Mouse (Mus musculus): ENCODE results near the gene Sec14l4. TPM values are rescaled to one million over a fixed set of nuclear protein-coding genes. Genes with fewer than 3 reads are reported as not detected.

Gene Sec14l4
- total RNA-seq, 4 experiments from 2014 or later: 0.16 to 0.65 (median 0.20) TPM; not detected in 1

DNA sequence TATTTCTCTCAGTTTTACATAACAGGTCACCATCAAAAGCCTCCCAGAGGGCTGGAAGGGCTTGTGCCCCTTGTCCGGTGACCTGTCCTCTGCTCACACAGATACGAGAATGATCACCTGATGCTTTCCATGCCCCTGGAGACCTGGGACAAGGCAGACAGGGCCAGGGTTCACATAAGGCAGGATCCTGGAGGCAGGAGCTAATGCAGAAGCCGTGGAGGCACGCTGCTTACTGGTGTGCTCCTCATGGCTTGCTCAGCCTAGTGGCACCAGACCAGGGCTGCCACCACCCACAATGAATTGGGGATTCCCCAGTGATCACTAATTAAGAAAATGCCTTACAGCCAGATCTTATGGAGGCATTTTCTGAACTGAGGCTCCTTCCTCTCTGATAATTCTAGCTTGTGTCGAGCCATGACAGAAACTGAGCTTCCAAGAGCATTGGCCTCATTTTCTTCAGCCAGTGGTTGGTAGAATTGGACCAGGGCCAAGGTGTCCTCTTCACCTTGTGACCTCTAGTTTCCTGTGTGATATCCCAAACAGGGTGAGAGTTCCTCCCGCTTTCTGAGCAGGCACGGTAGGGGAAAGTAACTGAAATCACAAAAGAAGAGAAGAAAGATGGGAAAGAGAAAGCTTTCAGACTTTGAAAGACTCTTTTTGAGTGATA lies 47.1 kb downstream of the Sec14l4 start:
- DNase-seq (ENCODE audit: low spot score): no peak

DNA sequence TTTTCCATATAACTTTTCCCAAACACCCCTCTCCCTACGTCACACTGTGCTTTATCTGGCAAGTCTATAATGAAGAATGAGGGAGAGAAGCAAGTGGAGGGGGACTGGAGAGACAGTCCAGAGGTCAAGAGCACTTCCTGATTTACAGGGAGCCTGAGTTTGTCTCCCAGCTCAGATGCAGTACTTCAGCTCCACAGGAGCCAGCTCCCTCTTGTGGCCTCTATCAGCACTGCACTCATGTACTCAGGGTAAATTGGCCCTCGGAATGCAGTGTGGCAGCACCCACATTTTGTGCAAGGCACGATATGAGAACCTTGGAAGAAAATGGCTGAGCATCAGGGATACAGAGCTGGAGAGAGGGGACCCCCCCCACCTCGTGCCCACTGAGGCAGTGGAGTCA lies 49.0 kb downstream of the Sec14l4 start:
- no peak for DNase-seq (ENCODE audit: low spot score)

DNA sequence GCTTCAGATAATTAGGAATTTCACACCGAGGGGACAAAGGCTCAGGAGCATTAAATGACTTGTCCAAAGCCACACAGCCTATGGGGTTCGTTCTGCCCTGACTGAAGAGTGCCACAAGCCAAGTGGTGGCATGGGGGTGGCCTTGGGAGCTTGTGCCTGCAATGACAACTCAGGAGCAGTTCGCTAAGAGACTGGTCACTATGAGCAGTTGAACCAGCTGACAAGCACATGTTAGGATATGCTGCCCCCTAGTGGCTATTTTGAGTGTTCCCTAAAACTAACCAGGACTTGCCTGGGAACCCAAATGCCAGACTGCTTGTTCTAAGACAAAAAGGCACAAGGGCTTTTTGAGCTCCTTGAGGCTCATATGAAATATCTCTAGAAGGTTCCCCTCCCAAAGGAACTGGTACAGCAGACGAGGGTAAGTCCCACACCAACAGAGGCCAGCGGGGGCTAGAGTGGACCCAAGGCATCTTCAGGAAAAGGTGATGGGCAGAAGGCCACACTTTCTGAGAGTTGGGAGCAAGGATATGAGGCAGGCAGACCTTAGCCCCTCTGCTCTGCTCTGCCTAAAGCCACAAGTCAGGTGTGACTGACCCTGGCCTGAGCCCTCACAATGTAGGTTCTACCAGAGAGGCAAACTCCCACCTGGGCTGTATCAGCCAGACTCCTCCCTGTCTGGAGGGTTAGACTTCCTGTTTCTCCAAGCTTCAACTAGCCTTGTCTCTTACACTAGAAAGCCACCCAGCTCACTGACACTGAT lies 52.2 kb downstream of the Sec14l4 start:
- peak; percentile 73 for DNase-seq (ENCODE audit: low spot score)

GRCm38 (mm10) chr11:4086246-4086645 lies 55.0 kb downstream of the Sec14l4 start:
- no peak for DNase-seq (ENCODE audit: low spot score)

DNA sequence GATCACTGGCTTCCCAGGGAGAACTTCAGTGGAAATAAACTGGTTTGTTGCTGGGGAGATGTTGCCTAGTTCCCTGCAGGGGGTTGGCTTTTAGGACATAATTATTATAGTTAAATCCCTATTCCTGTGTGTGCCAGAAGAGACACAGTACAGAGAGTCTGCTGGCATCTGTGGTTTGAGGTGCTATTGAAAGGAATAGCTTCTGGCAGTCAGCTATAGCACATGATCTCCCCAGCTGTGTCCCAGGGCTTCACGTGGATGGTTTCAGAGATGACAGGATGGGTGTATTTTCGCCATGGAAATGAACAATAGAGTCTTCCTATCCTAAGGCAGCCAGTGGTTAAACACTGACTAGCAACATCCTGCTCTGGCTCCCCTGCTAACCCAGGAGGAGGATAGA lies 56.0 kb downstream of the Sec14l4 start:
- DNase-seq (ENCODE audit: low spot score): no peak

GRCm38 (mm10) chr11:4093459-4094377 lies 62.5 kb downstream of the Sec14l4 start:
- no peak for DNase-seq (ENCODE audit: low spot score)

- peak; percentile 48 for DNase-seq (ENCODE audit: low spot score)
Observed at GRCm38 (mm10) chr11:4094378-4095170, 63.3 kb downstream of the Sec14l4 start.

- DNase-seq (ENCODE audit: low spot score): peak; percentile 64
Observed at GRCm38 (mm10) chr11:4095171-4096053, 64.2 kb downstream of the Sec14l4 start, which contains the start of gene Mtfp1. Gene Mtfp1 (minus strand): TSS chr11:4095445.

DNA sequence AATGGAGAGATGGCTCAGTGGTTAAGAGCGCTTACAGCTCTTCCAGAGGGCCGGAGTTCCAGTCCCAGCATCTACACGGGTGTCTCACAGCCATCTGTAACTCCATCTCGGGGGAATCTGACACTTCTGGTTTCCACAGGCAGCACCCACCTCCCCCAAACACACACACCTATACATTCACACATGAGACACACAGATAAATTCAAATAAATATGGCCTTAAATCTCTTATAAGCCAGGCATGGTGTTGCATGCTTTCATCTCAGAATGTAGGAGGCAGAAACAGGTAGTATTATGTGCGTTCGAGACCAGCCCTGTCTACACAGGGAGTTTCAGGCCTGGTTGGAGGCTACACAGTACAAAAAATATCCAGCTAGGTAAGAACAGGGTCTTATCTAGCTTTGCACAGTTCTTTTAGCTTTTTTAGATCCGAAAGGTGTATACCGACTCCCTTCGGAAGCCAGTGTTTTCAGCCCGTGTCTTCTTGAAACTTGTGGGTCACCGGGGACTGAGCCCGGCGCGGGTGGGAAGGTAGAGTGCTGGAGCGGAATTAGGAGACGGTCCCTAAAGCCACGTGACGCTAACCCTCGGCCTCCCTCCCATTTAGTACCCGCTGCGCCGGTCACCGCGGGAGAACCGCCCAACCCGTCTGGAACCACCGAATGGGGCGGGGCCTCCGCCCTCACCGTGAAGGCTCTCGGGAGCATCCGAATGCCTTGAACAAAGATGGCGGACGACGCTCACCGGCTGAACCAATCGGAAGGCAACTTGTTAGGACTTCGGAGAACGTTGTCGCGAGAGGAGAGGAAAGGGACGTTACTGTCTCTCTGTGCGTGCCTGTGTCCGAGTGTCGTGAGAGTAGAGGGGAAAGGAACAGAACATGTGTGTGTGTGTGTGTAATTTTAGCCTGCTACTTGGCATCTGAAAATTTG lies 65.1 kb downstream of the Sec14l4 start:
- peak; percentile 99 for DNase-seq (ENCODE audit: low spot score)

- DNase-seq (ENCODE audit: low spot score): peak; percentile 16
Observed at GRCm38 (mm10) chr11:4097091-4097621, 65.9 kb downstream of the Sec14l4 start.

Other genes starting within 250 kb of the Sec14l4 start
- 10 to 100 TPM; 17.0 to 22.2 (median 20.1) TPM for gene Osbp2, start 167.6 kb upstream of the Sec14l4 start, total RNA-seq (2022)
- gene 4921536K21Rik, start 136.4 kb upstream of the Sec14l4 start, total RNA-seq (2022): under 1 TPM; 0.57 to 0.91 (median 0.60) TPM
- gene Dusp18, start 136.2 kb upstream of the Sec14l4 start, total RNA-seq (2022): 10 to 100 TPM; 31.5 to 52.7 (median 36.9) TPM
- 1 to 10 TPM; 3.1 to 5.5 (median 4.3) TPM for gene Slc35e4, start 116.8 kb upstream of the Sec14l4 start, total RNA-seq (2022)
- gene Tcn2, start 99.3 kb upstream of the Sec14l4 start, total RNA-seq (2022): 10 to 100 TPM; 43.0 to 46.5 (median 44.3) TPM
- 10 to 100 TPM; 25.1 to 30.5 (median 27.3) TPM for gene Pes1, start 67.5 kb upstream of the Sec14l4 start, total RNA-seq (2022)
- gene 4930556J24Rik, start 54.7 kb upstream of the Sec14l4 start, total RNA-seq (2022): not detected
- under 1 TPM in 1 of 4 experiments, not detected in 3; 0.27 TPM for gene Gal3st1, start 47.8 kb upstream of the Sec14l4 start, total RNA-seq (2022)
- 1 to 10 TPM in 1 of 4 experiments, not detected in 3; 1.6 TPM for gene Sec14l3, start 33.4 kb downstream of the Sec14l4 start, total RNA-seq (2022)
- 100 to 1,000 TPM; 128 to 167 (median 148) TPM for gene Mtfp1, start 64.0 kb downstream of the Sec14l4 start, total RNA-seq (2022)
- gene Sec14l2, start 92.0 kb downstream of the Sec14l4 start, total RNA-seq (2022): under 1 TPM; 0.41 to 0.82 (median 0.60) TPM
- 10 to 100 TPM in 3 of 4 experiments, 1 to 10 TPM in 1; 10.0 to 14.2 (median 11.2) TPM for gene Rnf215, start 103.7 kb downstream of the Sec14l4 start, total RNA-seq (2022)
- gene Ccdc157, start 128.8 kb downstream of the Sec14l4 start, total RNA-seq (2022): 1 to 10 TPM; 3.0 to 4.2 (median 3.6) TPM
- gene Sf3a1, start 128.9 kb downstream of the Sec14l4 start, total RNA-seq (2022): 10 to 100 TPM; 25.8 to 34.5 (median 30.4) TPM
- 1 to 10 TPM; 7.6 to 9.2 (median 8.2) TPM for gene Tbc1d10a, start 155.3 kb downstream of the Sec14l4 start, total RNA-seq (2022)
- 1 to 10 TPM; 3.5 to 6.9 (median 4.8) TPM for gene Castor1, start 186.8 kb downstream of the Sec14l4 start, total RNA-seq (2022)
- 1 to 10 TPM in 1 of 4 experiments, not detected in 3; 1.6 TPM for gene Osm, start 205.0 kb downstream of the Sec14l4 start, total RNA-seq (2022)
- 1 to 10 TPM in 1 of 4 experiments, under 1 TPM in 3; 0.19 to 1.3 (median 0.38) TPM for gene Lif, start 226.1 kb downstream of the Sec14l4 start, total RNA-seq (2022)

All from heart, adult 8-10 months (tissue).